Mouse (Mus musculus) thymus, postnatal 25 days (tissue): ENCODE data around the gene Phyh.

Experiments used
- DNase-seq: peaks from one replicate; pipeline ENCODE4 v3.0.0; 2022

Gene Phyh

DNA sequence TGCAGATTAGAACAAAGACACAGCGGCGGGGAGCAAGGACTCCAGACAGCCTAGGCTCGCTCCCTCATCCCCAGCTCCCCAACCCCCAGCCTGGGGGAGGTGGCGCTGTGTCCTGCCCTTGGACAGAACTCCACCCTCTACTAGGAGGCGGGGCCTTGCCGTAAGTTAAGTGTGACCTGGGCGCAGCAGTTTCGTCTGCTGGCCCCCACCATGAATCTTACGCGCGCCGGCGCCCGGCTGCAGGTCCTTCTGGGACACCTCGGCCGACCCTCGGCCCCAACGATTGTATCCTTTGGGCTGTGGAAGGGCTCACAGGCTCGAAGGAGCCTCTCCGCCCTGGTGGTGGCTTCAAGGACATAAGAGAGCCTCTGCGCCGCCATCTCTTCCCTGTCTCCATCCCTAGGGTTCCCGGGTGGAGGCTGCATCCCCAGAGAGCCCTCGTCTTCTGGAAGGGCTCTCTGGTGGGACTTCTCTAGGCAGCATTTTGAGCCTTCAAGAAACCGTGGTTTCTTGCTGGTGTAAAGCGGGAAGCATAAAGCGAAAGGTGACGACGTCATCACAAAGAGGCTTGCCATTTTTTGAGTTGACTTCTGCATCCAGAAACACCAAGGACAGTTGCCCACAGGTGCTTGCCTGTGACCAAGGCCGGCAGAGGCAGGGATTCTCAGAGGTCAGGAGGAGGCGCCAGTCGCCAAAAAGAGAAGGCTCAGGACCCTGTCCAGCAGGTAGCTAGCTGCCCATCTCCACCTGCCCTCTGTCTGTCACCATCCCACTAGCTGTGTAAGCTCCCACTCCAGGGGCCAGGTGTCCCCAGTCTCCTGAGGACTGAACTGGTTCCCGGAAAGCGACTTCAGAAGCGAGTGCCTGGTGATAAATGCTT, at the start of gene Phyh:
TSS of gene Phyh (plus strand) at position 160 of the 880 bp plus-strand sequence.
- DNase-seq = peak; percentile 80

DNA sequence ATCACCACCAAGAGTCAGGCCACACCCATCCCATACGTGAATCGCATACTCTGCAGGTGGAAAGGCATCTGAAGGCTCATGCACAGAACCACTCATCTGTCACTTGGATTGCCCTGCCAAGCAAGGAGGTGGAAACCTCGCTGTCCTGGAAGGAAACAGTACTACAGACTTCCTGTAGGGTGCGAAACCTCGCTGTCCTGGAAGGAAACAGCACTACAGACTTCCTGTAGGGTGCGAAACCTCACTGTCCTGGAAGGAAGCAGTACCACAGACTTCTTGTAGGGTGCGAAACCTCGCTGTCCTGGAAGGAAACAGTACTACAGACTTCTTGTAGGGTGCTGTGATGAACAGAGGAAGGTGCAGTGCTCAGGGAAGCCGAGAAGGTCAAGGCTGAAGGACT, 46.1 kb upstream of the Phyh start:
- DNase-seq = peak; percentile 3

DNA sequence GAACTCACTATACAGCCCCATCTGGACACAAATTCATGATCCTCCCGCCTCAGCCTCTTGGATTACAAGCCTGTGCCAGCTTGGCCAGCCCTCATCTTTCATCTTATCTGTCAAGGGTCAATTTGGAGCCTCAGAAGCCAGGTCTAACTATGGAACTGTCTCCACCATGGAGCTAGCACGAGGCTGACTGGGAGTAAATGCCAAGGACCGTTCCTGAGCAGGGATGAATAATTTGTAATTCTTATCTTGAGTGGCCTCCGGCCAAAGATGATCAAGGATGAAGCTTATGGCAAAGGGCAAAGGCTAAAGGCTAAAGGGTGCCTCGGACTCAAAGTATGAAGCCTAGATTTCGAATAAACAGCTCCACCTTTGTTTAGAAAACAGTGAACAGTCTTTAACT, 45.5 kb upstream of the Phyh start:
- no peak for DNase-seq

DNA sequence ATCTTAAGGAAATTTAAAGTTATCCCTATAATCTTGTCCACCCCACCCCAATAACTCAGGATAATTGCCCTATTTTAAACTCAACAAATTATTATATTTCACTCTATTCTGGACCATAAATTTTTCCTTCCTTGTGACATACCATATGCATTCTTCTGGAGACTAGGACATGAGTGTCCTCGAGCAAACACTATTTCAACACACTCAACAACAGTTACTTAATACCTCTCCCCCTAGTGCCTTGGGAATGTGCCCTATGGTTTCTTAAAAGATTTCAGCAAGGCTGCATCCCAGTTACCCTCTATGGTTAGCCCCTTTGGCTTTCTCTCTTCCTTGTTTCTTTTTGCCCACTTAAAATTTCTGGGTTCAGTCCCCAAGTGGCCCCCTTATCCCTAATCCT, 43.7 kb upstream of the Phyh start:
- DNase-seq = no peak

DNA sequence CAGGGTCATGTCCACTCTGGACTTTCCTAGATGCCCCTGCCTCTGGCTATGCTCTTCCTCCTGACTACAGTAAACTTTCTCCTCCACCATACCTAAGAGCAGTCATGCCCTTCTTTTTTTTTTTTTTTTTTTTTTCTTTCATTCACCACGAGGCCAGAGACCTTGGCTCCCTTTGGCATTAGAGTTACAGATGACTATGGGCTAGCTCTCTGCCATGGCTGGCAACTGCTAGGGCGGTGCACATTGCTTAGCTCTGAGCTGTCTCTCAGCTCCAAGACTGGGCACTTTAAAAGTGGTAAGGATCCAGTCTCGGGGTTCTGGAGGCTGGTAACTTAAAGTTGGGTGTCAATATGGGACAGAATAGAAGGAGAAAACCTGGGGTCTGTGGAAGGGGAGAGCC, 42.7 kb upstream of the Phyh start:
- no peak for DNase-seq

DNA sequence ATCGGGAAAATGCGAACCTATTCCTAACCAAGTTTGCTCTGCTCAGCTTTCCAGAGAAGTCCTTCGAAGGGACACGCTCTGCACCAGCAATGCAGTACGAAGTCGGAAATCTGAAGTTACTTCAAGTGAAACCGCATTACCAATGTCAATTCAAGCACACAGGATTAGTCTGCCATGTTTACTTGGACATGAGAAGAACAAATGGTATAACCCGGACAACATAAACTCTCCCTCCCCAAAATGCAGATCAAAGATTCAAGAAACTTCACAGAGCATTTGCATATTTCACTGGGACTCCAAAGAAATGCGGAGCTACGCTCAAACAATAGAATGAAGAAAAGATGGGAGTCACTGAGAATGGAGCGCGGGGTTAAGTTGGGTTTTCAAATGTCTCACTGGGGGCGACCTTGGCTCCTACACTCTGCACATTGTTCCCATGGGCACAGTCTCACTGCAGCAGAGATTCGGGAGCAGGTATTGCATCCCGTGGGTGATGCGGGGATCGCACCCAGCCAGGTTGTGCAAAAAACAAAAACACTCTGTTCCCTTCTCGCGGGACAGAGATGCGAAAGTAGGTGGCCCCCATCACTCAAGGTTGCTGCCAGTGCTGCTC, 38.0 kb upstream of the Phyh start:
- no peak for DNase-seq

DNA sequence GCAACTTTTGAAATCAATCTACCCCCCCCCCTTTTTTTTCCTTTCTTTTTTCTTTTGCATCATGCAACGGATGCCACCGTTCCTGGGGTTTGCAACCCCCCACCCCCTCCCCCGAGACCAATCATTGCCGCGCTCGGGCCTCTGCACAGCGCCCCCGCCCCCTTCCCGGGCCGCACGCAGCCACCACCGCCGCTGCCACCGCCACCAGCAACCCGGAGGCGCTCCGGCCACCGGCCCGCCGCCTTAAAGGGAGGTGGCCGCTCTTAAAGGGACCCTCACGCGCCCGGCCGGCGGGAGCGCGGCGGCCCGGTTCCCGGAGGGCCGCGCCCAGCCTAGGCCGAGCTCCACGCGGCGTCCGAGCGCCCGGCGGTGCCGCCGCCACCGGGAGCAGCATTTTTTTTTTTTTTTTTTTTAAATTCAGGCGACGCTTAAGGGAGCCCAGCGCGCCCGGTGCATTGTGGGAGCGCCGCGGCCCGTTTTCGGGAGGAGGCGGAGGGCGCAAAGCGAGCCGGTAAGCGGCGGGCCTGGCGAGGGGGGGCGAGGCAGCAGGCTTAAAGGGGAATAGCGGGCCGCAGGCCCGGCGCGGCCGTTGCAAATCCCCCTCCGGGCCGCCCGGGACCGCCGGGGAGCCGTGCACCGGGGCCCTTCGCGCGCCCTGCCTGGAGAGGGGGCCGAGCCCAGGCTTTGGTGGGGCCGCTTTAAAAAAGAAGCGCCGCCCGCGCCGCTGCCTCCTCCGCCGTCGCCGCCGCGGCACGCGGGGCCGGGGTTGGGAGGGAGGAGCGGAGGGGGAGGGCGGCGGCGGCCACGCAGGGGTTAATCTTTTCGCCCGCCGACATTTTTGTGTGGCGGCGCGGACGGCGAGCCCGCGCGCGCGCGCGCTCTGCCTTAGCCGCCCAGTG, 37.2 kb upstream of the Phyh start, which contains the start of gene Sephs1:
TSS of gene Sephs1 (plus strand) at position 215 of the 899 bp plus-strand sequence.
- peak; percentile 82 for DNase-seq

DNA sequence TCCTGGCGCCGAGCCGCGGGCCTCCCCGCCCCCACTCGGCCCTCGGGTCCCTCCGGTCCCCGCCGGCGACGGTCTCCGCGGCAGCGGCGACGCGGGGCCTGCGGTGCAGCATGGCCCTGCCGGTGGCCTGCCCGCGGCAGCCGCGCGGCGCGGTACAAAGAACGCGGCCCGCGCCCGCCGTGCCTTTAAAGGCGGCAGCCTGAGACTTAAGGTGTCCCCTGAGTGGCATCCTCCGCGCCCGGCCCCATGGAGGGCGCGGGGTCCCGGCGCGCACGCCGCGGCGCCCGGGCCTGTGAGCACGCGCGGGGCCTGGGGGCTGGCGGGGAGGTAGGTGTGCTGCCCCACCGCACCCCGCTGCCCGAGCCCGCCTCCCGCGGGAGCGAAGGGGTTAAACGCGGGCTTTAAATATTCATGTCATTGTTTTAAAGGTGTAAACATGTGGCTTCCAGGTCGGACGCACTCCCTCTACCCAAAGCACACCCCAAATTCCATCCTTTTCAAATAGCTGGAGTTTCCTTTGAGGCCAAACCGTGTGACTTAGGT, 36.5 kb upstream of the Phyh start:
- peak; percentile 68 for DNase-seq

DNA sequence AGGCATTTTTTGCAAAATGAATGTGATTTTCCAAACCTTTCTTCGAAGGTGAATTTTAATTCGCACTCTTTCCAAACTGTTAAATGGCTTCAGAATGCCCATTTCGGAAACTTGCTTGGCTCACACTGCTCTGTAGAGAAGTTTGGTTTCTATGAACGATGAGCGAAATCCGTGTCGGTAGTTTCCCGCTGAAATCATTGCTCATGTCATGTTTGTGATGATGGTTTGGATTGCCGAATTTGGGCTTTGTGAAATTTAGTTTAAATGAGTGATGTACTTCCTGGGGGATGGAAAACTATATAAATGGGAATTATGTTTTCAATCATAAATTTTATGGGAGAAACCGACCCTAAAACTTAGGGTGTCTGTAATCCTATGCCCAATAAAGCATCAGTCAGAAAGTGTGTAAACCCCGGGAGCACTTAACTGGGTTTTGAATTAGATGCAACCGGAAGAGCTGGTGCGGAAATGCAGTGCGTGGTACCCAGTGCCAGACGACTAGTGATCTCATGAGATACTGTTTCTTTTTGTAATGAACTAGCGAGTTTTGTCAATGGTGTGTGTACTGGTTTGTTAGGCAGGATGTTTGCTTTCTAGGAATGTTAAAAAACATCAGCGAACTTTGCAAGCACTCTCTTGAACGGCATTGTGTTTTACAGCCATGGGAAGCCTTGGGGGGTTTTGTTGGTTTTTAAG, 35.7 kb upstream of the Phyh start:
- DNase-seq = peak; percentile 25

DNA sequence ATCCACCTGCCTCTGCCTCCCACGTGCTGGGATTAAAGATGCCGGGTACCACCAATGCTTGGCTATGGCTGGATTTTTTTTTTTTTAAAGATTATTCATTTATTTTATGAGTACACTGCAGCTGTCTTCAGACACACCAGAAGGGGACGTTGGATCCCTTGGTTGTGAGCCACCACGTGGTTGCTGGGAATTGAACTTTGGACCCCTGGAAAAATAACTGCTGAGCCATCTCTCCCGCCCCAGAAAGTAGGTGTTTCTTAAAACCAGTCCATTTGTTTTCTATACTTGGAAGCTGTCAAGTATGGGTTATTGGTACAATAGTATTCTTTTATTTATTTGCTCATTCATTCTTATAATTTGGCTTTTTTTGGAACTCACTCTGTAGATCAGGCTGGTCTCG, 31.9 kb upstream of the Phyh start:
- DNase-seq = no peak

DNA sequence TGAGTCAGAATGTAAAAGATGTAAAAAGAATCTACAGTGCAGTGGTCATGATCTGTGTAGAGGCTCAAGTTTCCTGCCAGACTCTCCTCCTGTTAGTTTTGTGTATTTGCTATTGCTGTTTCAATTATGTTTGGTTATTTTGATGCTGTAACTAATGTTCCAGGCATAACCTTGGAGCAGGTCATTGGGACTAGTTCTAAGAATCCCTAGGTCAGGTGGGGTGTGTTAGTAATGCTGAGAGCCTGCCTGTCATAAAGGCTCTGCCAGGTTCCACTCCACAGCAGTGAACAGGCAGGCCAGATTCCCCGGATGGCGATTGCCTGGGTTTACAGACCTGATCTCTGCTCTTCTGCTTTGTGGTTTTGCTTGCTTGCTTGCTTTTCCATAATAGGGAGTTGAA, 23.2 kb upstream of the Phyh start:
- DNase-seq = no peak

DNA sequence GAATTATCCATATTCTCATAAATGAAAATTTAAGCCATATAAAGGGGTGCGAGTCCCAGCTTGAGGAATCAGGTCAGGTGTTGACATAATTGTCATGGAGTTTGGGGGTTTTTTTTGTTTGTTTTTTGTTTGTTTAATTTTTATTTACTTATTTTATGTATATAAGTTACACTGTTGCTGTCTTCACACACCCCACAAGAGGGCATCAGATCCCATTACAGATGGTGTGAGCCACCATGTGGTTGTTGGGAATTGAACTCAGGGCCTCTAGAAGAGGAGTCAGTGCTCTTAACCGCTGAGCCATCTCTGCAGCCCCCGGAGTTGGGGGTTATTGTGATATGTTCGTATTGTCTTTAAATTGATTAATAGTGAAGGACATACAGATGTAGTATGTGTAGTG, 21.8 kb upstream of the Phyh start:
- DNase-seq = no peak

DNA sequence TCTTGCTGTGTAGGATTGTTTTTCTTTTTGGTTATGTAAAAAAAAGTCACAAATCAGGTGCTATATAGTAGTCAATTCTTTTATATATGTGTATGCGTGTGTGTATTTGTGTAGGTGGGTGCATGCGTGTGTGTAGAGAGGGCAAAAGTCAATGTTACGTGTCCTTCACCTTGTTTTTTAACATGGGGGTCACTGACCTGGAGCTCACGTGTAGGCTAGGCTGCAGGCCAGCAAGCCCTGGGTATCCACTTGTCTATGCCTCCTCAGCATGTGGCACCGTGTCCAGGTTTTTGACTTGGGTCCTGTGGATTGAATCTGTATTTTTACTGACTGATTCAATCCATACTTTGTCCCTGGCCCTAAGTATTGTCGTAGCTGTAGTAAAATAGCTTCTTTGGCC, 18.2 kb upstream of the Phyh start:
- DNase-seq = no peak

DNA sequence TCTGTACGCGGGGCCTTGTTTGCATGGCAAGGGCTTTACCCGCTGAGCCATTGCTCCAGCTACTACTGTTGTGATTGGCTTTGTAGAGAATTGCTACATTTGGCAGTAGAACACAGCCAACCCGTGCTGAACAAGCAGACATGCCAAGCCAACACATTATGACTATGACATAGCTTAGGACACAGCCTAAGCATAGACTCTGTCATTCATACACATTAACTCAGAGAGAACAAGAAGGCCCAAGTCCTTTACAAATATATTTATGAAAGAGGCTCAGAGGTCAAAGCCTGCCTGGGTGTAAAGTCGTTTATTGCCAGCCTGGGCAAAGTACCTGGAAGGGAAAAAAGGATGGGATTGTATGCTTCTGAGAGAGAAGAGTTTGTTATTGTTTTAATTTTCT, 16.5 kb upstream of the Phyh start:
- DNase-seq = no peak

DNA sequence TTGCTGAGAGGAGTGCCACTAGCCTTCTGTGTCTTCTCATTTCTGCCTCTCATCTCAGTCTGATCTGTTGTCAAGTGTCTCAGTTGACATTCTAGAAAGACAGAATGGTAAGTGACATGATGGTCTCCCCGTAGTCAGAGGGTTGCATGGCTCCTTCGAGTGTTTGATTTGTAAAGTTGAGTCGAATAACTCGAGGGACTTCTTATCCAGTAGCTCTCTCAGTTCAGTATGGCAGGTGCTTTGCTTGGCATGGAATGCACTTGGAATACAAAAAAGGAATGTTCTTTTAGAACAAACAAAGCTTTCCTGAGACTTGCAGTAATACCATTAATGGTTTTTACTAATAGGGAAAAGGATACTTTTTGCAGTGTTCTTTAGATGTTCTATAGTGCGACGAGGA, 11.7 kb upstream of the Phyh start:
- DNase-seq = no peak

DNA sequence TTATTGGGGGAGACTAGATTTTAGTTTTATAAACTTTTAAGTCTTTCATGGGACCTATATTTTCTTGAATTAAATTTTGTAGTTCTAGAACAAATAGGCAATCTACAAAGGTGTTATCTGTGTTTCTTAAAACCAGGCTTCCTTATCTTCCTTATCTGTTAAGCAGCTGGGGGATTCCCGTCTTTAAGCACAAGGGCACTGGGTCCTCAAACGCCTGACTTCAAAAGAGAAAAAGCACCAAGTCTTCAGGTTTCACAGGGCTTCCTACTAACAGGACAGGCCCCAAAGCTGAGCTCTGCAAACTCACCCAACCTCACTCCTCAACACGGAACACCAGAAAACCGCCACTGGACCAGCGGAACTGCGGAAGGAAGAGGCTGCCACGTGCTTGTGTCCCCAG, 10.9 kb upstream of the Phyh start:
- DNase-seq = no peak

DNA sequence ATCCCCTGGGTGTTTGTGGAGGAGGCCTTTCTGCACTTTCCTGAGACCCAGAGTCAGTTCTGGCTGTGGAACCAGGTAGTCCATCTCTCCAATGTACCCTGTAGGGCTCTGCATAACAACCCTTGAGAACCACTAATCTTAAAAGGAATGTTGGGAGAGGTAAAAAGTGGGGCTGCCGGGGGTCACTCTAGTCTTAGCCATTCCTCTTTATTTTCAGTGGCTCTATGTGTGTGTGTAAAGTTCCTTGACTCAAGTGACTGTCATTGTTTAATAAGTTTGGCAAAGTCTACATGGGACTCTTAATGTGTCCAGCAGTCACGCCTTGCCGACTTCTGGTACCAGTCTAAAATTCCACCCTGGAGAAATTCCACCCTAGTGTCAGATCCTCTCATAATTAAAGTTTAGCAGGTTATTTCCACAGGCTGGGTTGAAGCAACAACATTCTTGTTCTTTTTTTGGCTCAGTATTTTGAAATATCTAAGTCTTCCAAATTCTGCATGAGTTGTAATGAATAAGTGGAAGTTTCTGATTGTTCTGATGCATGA, 10.0 kb upstream of the Phyh start:
- no peak for DNase-seq

DNA sequence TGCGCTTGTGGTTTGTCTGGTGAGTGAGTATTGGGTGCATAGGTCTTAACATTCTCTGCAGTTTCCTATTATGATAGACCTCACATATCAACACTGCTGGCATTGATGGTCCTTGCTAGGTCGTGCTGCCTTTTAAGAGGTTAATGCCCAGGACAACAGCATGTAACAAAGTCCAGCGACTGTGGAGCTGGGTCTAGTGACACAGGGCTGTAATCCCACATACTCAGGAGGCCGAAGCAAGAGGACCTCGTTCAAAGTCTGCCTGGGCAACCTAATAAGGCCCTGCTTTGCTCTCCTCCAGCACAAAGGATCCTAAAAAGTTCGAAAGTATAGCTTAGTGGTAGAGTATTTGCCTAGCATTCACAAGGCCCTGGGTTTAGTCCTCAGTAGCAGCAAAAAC, 8.9 kb upstream of the Phyh start:
- no peak for DNase-seq

DNA sequence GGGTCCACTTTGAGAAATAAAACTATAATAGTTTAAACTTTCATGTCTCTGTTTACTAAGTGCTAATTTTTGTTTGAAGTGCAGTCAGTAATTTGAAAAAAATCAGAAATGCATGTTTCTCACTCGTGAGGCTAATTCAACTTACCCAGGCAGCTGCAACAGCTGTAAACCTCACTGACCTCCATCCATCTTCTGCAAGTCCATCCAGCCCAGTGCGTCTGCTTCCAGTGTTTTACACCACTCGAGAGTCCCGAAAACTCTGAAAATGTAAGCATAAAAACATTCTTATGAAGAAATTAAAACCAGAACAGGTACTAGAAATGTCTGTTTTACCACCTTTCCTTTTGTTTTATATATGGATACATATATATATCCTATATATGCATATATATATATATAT, 8.3 kb upstream of the Phyh start:
- DNase-seq = no peak

DNA sequence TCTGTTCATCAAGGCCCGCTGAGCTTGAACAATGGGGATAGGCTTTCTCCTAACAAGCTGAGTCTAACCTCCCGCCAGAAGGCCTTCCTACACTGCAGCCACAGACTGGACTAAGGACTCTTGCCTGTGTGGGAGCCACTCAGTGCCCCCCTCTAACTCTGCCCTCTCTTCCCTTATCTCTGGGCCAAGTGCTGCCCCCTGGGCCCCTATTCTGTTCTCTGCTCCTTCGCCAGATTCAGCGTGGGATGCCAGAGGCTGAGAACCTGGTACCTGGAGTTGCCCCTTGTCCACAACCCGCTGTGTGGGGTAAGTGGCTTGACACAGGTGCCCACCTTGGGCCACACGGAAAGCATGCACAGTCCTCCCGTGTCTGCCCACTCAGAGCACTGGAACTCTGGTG, 4.9 kb upstream of the Phyh start:
- no peak for DNase-seq

DNA sequence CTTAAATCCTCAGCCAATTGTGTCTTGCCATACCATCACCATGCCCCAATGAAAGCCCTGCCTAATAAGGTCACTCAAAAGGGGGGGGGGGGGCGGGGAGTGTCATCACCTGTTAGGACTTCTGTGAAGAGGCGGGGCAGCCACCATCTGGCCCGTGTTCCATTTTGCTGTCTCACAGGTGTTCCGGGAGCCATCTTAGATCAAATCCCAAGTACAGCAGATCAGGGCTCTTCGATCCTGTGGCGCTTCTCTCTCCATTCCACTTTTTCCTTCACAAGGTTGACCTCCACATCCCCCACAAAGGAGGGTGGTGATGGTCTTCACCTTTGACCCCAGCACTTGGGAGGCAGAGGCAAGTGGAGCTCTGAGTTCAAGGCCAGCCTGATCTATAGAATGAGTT, 2.8 kb upstream of the Phyh start:
- no peak for DNase-seq

DNA sequence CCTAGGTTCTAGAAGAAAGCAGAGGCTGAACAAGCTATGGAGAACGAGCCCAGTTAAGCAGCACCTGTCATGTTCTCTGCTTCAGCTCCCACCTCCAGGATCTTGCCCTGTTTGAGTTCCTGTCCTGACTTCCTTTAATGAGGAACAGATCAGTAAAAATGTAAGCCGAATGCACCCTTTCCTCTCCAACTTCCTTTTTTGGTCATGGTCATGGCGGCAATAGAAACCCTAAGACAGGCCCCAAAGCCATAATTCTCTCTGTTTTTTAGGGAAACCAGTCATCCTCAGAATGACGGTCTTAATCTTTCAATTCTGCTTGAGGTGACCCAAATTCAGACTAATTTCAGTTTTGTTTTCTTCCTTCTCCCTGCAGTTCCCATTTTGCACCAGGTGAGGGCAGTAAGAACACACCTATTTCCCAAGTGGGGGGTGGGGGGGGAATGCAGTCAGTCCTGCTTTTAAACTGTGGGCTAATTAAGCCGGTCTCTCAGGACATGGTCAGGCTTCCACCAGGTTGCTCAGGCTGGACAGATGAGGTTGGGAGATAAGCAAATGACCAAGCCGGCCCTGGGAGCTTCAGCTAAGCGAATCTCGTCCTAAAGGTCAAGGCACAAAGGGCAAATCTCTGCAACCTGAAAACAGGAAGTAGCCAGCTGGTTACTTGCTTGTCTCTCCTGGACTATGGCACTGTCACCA, 1.3 kb upstream of the Phyh start:
- peak; percentile 62 for DNase-seq
